Mouse (Mus musculus): ENCODE measurements around the gene Glis3.

GRCm38 (mm10) chr19:28424180-28424579, 255.7 kb downstream of the Glis3 start:
- TF ChIP-seq CTCF (IDR thresholded peaks at IDR 0.05; ENCODE audit: control insufficient read depth, insufficient read depth, insufficient replicate concordance, low read depth, low read length): no peak
- TF ChIP-seq POLR2A (IDR thresholded peaks at IDR 0.05; ENCODE audit: control insufficient read depth, low read depth, low read length): no peak
